Mouse (Mus musculus) heart, postnatal 0 days (tissue): Measurements from ENCODE around the gene Eif4b. TPM values are rescaled to one million over a fixed set of nuclear protein-coding genes. Genes with fewer than 3 reads are reported as not detected.

Experiments used
- ATAC-seq: fragments of 200-750 bp; cut with Nextera tagmentation; 2 replicates; pipeline ENCODE4 v1.8.0; 2017; ENCODE audit warnings: low read depth, moderate number of reproducible peaks, moderate library complexity; ENCODE audit not compliant: insufficient read depth
- DNase-seq: peaks from one replicate; pipeline ENCODE4 v3.0.0-alpha.2; 2016; ENCODE audit warnings: low spot score
- H3K27ac ChIP-seq: fragments of 300-500 bp; sonication (generic); 2 replicates; pipeline ENCODE4 v1.5.1; 2014; ENCODE audit warnings: low read depth, mild to moderate bottlenecking
- H3K27me3 ChIP-seq: fragments of 300-500 bp; sonication (generic); 2 replicates; pipeline ENCODE4 v1.6.1; 2014; ENCODE audit warnings: low read length, mixed read lengths; ENCODE audit not compliant: control insufficient read depth, insufficient read depth
- H3K36me3 ChIP-seq: fragments of 300-500 bp; sonication (generic); replicated peaks from 2 replicates; pipeline ENCODE4 v1.6.1; 2014; ENCODE audit warnings: low read length, mixed read lengths; ENCODE audit not compliant: control insufficient read depth, insufficient read depth
- H3K4me1 ChIP-seq: fragments of 300-500 bp; sonication (generic); 2 replicates; pipeline ENCODE4 v1.6.1; 2014; ENCODE audit warnings: antibody characterized with exemption; ENCODE audit not compliant: control insufficient read depth, insufficient read depth
- H3K4me2 ChIP-seq: fragments of 300-500 bp; sonication (generic); 2 replicates; pipeline ENCODE4 v1.6.1; 2014; ENCODE audit warnings: low read depth, mild to moderate bottlenecking, low read length, moderate library complexity
- H3K4me3 ChIP-seq: fragments of 300-500 bp; sonication (generic); 2 replicates; pipeline ENCODE4 v1.5.1; 2014; ENCODE audit warnings: low read depth, low read length
- H3K9ac ChIP-seq: fragments of 300-500 bp; sonication (generic); replicated peaks from 2 replicates; pipeline ENCODE4 v1.6.1; 2014; ENCODE audit warnings: low read depth, low read length, mixed read lengths
- H3K9me3 ChIP-seq: fragments of 300-500 bp; sonication (generic); replicated peaks from 2 replicates; pipeline ENCODE4 v1.6.1; 2016; ENCODE audit warnings: low read length; ENCODE audit not compliant: control insufficient read depth
- CTCF ChIP-seq: IDR thresholded peaks from 2 replicates; pipeline ENCODE4 v1.5.1; 2016; ENCODE audit warnings: antibody characterized with exemption, control low read depth, low read depth
- EP300 ChIP-seq: IDR thresholded peaks from 2 replicates; pipeline ENCODE4 v1.6.1; 2016; ENCODE audit warnings: antibody characterized with exemption, low read depth
- WGBS: fragments of 180-500 bp; shearing (Covaris S2); extraction: QIAGEN DNeasy Blood & Tissue Kit; methylation state at CpG from one replicate; pipeline ENCODE4 v1.1.7; 2014; 5-methylcytosine and 5-hydroxymethylcytosine counted together
- polyA plus RNA-seq: library from polyadenylated mRNA; unstranded; fragments of >200 nt; fragmentation: Nextera tagmentation; extraction: Ambion mirVana; gene quantifications from 2 replicates; pipeline ENCODE4 v1.2.1, GENCODE M21; 2015
- total RNA-seq: library from RNA; depleted of rRNA; stranded (reverse); fragments of >200 nt; gene quantifications from 2 replicates; pipeline ENCODE4 v1.2.3, GENCODE M21; 2014; ENCODE audit warnings: low replicate concordance

Gene Eif4b
- total and polyA plus RNA-seq, 2 experiments from 2014 or later, result 46.0 to 110 TPM

- Histone ChIP-seq H3K36me3 (peaks cover 49% of the 10 kb centered on the region), H3K9ac (no peak overlapping the region), H3K4me3 (no peak overlapping the region), H3K9me3 (no peaks in the 10 kb centered on the region), H3K27me3 (no peaks in the 10 kb centered on the region), H3K27ac (0 out of 2 replicates have a peak overlapping the region, but pooled peaks have one; percentile 56), H3K4me1 (peaks cover 22% of the 10 kb centered on the region), H3K4me2 (no peak overlapping the region)
- ATAC-seq (no peak), DNase-seq (no peak)
- WGBS, result 68% methylated on average over 8 of the region's 8 CpGs
- no peak for TF ChIP-seq EP300
- TF ChIP-seq CTCF, result no peak
Measured at GRCm38 (mm10) chr15:102097147-102097915, 23.8 kb downstream of the Eif4b start.

GRCm38 (mm10) chr15:102097991-102098555 is 24.5 kb downstream of the Eif4b start:
- Histone ChIP-seq H3K9me3 (no peaks in the 10 kb centered on the region), H3K36me3 (peaks cover 42% of the 10 kb centered on the region), H3K27ac (peak overlapping the region; percentile 56), H3K27me3 (no peaks in the 10 kb centered on the region), H3K9ac (no peak overlapping the region), H3K4me2 (peak overlapping the region; percentile 77; the same call in 1 of the 2 replicates), H3K4me1 (peaks cover 29% of the 10 kb centered on the region), H3K4me3 (no peak overlapping the region)
- DNase-seq (no peak), ATAC-seq (no peak)
- TF ChIP-seq CTCF (no peak), EP300 (no peak)
- 40% methylated on average over 5 of the region's 5 CpGs for WGBS

GRCm38 (mm10) chr15:102099260-102099659 is 25.7 kb downstream of the Eif4b start:
- Histone ChIP-seq H3K4me3 (no peak overlapping the region), H3K36me3 (peaks cover 30% of the 10 kb centered on the region), H3K27me3 (no peaks in the 10 kb centered on the region), H3K9ac (no peak overlapping the region), H3K4me2 (peak overlapping the region; percentile 77; the same call in 1 of the 2 replicates), H3K9me3 (no peaks in the 10 kb centered on the region), H3K27ac (0 out of 2 replicates have a peak overlapping the region, but pooled peaks have one; percentile 13), H3K4me1 (peaks cover 35% of the 10 kb centered on the region)
- no peak for ATAC-seq
- DNase-seq, result no peak
- no peak for TF ChIP-seq EP300
- TF ChIP-seq CTCF, result no peak
- WGBS, result 53% methylated on average over 5 of the region's 5 CpGs

GRCm38 (mm10) chr15:102099771-102100160 is 26.2 kb downstream of the Eif4b start:
- DNase-seq (no peak), ATAC-seq (no peak)
- WGBS, result 16% methylated on average over 8 of the region's 8 CpGs
- peak overlapping the region; percentile 56 for H3K4me3 ChIP-seq
- no peaks in the 10 kb centered on the region for H3K27me3 ChIP-seq
- H3K9me3 ChIP-seq, result no peaks in the 10 kb centered on the region
- peak overlapping the region; percentile 68 for H3K9ac ChIP-seq
- H3K36me3 ChIP-seq, result peaks cover 25% of the 10 kb centered on the region
- peak overlapping the region; percentile 99 for H3K27ac ChIP-seq
- H3K4me1 ChIP-seq, result peaks cover 40% of the 10 kb centered on the region
- peak overlapping the region; percentile 77 for H3K4me2 ChIP-seq
- no peak for TF ChIP-seq EP300
- TF ChIP-seq CTCF, result no peak

- Histone ChIP-seq H3K4me3 (peak within 1 kb of the TSS; percentile 56), H3K36me3 (peaks cover 19% of the 10 kb centered on the region), H3K4me1 (peaks cover 42% of the 10 kb centered on the region), H3K27ac (peak within 1 kb of the TSS; percentile 99), H3K9me3 (no peaks in the 10 kb centered on the region), H3K4me2 (peak within 1 kb of the TSS; percentile 77), H3K27me3 (no peaks in the 10 kb centered on the region), H3K9ac (peak within 1 kb of the TSS; percentile 68)
- DNase-seq, result peak; percentile 77
- peak; percentile 48 for TF ChIP-seq CTCF
- no peak for TF ChIP-seq EP300
- under 1% methylated on average over 64 of the region's 82 CpGs for WGBS
- ATAC-seq, result peak; percentile 43
Measured at GRCm38 (mm10) chr15:102100161-102100981, 26.8 kb downstream of the Eif4b start, which contains the start of gene Tns2. Tns2 (plus strand) TSS chr15:102100413.
